Mouse (Mus musculus): ENCODE measurements around the gene Gimap4. TPM values are rescaled to one million over a fixed set of nuclear protein-coding genes. Genes with fewer than 3 reads are reported as not detected.

Gimap4 gene
- total and polyA plus RNA-seq, 3 experiments = 0.12 to 0.25 TPM; not detected in 1

DNA sequence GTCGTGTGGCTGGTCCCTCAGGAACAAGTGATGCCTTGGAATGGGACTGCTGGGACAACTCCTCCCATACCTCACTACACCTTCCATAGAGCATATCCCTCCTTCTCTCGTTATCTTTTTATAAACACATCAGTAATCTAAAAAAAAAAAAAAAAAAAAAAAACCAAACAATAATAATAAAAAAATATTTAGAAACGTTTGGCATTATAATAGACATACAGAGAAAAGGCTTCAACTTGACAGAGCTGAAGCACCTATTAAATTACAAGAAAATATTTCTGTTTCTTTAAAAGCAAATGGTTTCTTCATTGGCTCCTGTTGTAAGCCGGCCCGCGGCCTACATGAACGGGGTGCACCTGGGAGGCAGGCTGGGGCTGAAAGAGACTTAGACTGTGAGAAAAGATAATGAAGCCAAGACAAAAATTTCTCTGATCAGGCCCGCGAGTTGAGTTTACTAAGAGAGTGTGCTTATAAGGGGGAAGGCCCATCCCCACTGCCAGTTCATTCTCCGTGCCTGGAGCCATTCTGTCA lies 8.9 kb upstream of the Gimap4 start:
- 0 out of 2 replicates have a peak, but pooled peaks have one; percentile 11 for TF ChIP-seq HCFC1 (IDR thresholded peaks at IDR 0.05; ENCODE audit: low read depth, low read length)
- no peak for TF ChIP-seq ZMIZ1 (IDR thresholded peaks at IDR 0.05; ENCODE audit: low read depth, low read length)
- TF ChIP-seq ZNF384 (IDR thresholded peaks at IDR 0.05; ENCODE audit: low read depth, low read length) = peak; percentile 46; the same call in 1 of the 2 replicates
- Histone ChIP-seq H3K36me3 (ENCODE audit: control insufficient read depth in 1 of 2, insufficient read depth in 2 of 2, low read length in 2 of 2) (no peaks in the 10 kb centered on the region; a peak in 1 of 4 replicates), H3K4me3 (ENCODE audit: control insufficient read depth in 1 of 2, insufficient read depth in 1 of 2, low read depth in 2 of 2, low read length in 2 of 2) (peak overlapping the region; percentile 69 to 87), H3K27ac (ENCODE audit: control insufficient read depth, low read depth, low read length) (peak overlapping the region; percentile 77), H3K79me2 (ENCODE audit: control insufficient read depth, insufficient read depth, low read length, poor library complexity) (0 out of 2 replicates have a peak, but pooled peaks cover 2% of the 10 kb centered on the region), H3K9me3 (replicated peaks; ENCODE audit: insufficient read depth, low read length) (no peaks in the 10 kb centered on the region), H3K27me3 (ENCODE audit: control insufficient read depth in 1 of 2, insufficient read depth in 2 of 2, low read length in 2 of 2) (no peaks in the 10 kb centered on the region), H3K9ac (ENCODE audit: control insufficient read depth, low read depth, low read length, poor library complexity, severe bottlenecking) (peak overlapping the region; percentile 74), H3K4me1 (ENCODE audit: control insufficient read depth in 1 of 2, insufficient read depth in 2 of 2, low read length in 2 of 2) (no peaks in the 10 kb centered on the region)
- no peak for DNase-seq (ENCODE audit: low read depth, low spot score)

DNA sequence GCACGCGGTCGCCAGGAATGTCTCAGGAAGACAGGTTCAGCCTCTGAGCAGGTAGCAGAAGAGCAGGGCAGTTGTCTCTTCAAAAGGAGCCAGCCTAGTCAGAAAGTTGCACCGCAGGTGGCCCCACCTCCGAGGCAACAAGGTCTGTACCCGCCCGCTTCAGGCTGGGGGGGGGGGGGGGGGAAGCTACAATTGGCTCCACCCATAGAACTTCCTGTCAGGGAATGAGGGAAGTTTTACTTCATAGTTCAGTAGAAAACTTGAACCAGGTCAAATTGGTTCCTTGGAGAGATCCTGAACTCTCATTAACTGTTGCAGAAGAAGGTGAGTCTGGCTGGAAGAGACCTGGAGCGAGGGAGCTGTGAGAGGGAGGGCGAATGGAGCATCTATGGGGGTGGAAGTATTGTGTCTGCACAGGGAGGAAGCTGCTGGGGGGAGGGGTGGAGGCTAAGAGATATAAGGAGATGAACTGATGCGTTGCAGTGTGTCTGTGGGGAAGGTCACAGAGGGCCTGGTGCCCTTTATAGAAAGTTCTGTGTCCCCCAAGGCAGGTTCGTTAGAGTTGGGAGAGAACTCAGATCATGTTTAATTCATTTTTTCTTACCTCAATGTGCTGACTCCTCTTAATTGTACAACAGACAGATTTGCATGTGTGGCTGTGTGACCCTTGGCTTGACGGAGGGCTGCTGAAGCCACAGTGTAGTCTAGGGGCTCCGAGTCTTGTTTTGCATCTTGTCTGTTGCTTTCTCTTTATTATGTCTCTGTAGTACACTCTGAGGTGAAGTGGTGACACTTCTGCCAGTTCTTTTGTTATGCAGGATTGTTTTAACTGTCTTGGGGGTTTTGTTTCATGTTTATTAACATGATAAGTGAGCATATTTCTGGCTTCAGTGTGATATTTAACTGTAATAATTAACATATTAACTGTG lies 8.2 kb upstream of the Gimap4 start, which contains the start of gene Gimap9:
Gene Gimap9, plus strand, starts transcription at position 199 of the 929 bp plus-strand sequence.
- Histone ChIP-seq H3K27me3 (ENCODE audit: control insufficient read depth in 1 of 2, insufficient read depth in 2 of 2, low read length in 2 of 2) (no peaks in the 10 kb centered on the region), H3K4me3 (ENCODE audit: control insufficient read depth in 1 of 2, insufficient read depth in 1 of 2, low read depth in 2 of 2, low read length in 2 of 2) (peak within 1 kb of the TSS; percentile 69 to 87), H3K9ac (ENCODE audit: control insufficient read depth, low read depth, low read length, poor library complexity, severe bottlenecking) (peak within 1 kb of the TSS; percentile 74), H3K36me3 (ENCODE audit: control insufficient read depth in 1 of 2, insufficient read depth in 2 of 2, low read length in 2 of 2) (no peaks in the 10 kb centered on the region; a peak in 1 of 4 replicates), H3K79me2 (ENCODE audit: control insufficient read depth, insufficient read depth, low read length, poor library complexity) (0 out of 2 replicates have a peak, but pooled peaks cover 2% of the 10 kb centered on the region), H3K9me3 (replicated peaks; ENCODE audit: insufficient read depth, low read length) (no peaks in the 10 kb centered on the region), H3K4me1 (ENCODE audit: control insufficient read depth in 1 of 2, insufficient read depth in 2 of 2, low read length in 2 of 2) (no peaks in the 10 kb centered on the region), H3K27ac (ENCODE audit: control insufficient read depth, low read depth, low read length) (peak within 1 kb of the TSS; percentile 77)
- peak in 1 of 2 experiments; percentile 51; a peak in 2 of 4 replicates for TF ChIP-seq POLR2A (IDR thresholded peaks at IDR 0.05; ENCODE audit: control insufficient read depth in 1 of 2, insufficient read depth in 1 of 2, low read depth in 1 of 2, low read length in 2 of 2, poor library complexity in 1 of 2)
- TF ChIP-seq JUND (IDR thresholded peaks at IDR 0.05; ENCODE audit: low read depth, low read length) = no peak
- TF ChIP-seq RCOR1 (IDR thresholded peaks at IDR 0.05; ENCODE audit: low read depth, low read length) = no peak
- peak; percentile 24; the same call in 1 of the 2 replicates for TF ChIP-seq HCFC1 (IDR thresholded peaks at IDR 0.05; ENCODE audit: low read depth, low read length)
- TF ChIP-seq MAZ (IDR thresholded peaks at IDR 0.05; ENCODE audit: low read depth, low read length) = peak; percentile 41; the same call in 1 of the 2 replicates
- 0 out of 2 replicates have a peak, but pooled peaks have one; percentile 27 for TF ChIP-seq MXI1 (IDR thresholded peaks at IDR 0.05; ENCODE audit: low read depth, low read length)
- DNase-seq (ENCODE audit: low read depth, low spot score) = peak; percentile 74

DNA sequence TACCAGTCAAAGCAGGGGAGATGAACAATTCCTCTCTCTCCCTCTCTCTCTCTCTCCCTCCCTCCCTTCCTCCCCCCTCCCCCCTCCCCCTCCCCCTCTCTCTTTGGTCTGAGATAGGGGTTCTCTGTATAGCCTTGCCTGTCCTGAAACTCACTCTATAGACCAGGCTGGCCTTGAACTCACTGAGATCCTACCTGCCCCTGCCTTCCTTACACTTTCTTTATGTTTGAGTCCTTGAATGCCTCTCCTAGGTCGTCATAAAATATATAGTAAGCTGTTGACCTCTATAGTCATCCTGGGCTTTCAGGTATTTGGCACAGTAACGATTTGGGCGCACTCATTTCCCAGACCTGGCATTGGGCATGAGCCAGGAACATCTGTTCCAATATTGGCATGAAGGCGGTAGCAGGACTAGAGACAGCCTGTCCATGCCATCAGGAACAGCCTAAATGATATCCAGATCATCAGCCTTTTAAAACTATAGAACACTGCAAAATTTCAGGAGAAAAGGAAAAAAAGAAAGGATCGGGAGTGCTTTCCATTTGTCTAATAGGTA lies 7.4 kb upstream of the Gimap4 start:
- Histone ChIP-seq H3K79me2 (ENCODE audit: control insufficient read depth, insufficient read depth, low read length, poor library complexity) (0 out of 2 replicates have a peak, but pooled peaks cover 2% of the 10 kb centered on the region), H3K27ac (ENCODE audit: control insufficient read depth, low read depth, low read length) (no peak overlapping the region), H3K36me3 (ENCODE audit: control insufficient read depth in 1 of 2, insufficient read depth in 2 of 2, low read length in 2 of 2) (no peaks in the 10 kb centered on the region; a peak in 1 of 4 replicates), H3K9me3 (replicated peaks; ENCODE audit: insufficient read depth, low read length) (no peaks in the 10 kb centered on the region), H3K4me3 (ENCODE audit: control insufficient read depth in 1 of 2, insufficient read depth in 1 of 2, low read depth in 2 of 2, low read length in 2 of 2) (peak overlapping the region in 1 of 2 experiments; percentile 87; a peak in 2 of 4 replicates), H3K27me3 (ENCODE audit: control insufficient read depth in 1 of 2, insufficient read depth in 2 of 2, low read length in 2 of 2) (no peaks in the 10 kb centered on the region), H3K4me1 (ENCODE audit: control insufficient read depth in 1 of 2, insufficient read depth in 2 of 2, low read length in 2 of 2) (no peaks in the 10 kb centered on the region), H3K9ac (ENCODE audit: control insufficient read depth, low read depth, low read length, poor library complexity, severe bottlenecking) (no peak overlapping the region)
- DNase-seq (ENCODE audit: low read depth, low spot score) = no peak
- TF ChIP-seq MEF2A (IDR thresholded peaks at IDR 0.05; ENCODE audit: extremely low read depth, insufficient replicate concordance, low read depth, low read length, poor library complexity, severe bottlenecking) (no peak), POLR2A (IDR thresholded peaks at IDR 0.05; ENCODE audit: control insufficient read depth in 1 of 2, insufficient read depth in 1 of 2, low read depth in 1 of 2, low read length in 2 of 2, poor library complexity in 1 of 2) (no peak), ZNF384 (IDR thresholded peaks at IDR 0.05; ENCODE audit: low read depth, low read length) (no peak), UBTF (IDR thresholded peaks at IDR 0.05; ENCODE audit: borderline replicate concordance, insufficient read depth, low read depth, low read length) (no peak), MAZ (IDR thresholded peaks at IDR 0.05; ENCODE audit: low read depth, low read length) (no peak), SMC3 (IDR thresholded peaks at IDR 0.05; ENCODE audit: low read depth, low read length) (no peak), MXI1 (IDR thresholded peaks at IDR 0.05; ENCODE audit: low read depth, low read length) (no peak), CHD1 (IDR thresholded peaks at IDR 0.05; ENCODE audit: low read depth, low read length) (no peak), BHLHE40 (IDR thresholded peaks at IDR 0.05; ENCODE audit: borderline replicate concordance, low read depth, low read length) (no peak), CHD2 (IDR thresholded peaks at IDR 0.05; ENCODE audit: low read length) (no peak), MYC (IDR thresholded peaks at IDR 0.05; ENCODE audit: low read depth, low read length) (no peak), E2F4 (IDR thresholded peaks at IDR 0.05; ENCODE audit: borderline replicate concordance, low read depth, low read length) (no peak)

All from MEL (cell line).